Mouse (Mus musculus): ENCODE data around the gene Ust.
A peak's percentile ranks its signal among the peaks of the same experiment; 100 is the strongest.

Ust gene

DNA sequence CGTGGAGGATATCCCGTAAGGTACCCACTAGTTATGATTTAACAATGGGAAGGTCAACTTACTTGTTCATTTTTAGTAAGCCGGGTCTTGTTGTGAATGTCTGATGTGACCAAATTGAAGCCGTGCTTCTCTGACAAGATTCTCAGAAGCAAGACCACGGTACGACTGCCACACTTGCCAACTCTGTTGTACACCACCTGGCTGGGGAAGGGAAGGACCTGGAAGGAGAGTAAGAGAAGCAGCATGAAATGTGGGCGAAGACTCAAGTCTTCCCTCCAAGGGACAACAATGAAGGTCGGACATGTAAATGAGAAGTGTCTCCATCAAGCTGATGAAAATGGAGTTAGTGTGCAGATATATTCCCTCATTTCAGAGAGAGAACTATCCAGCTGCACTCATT, 188.6 kb downstream of the Ust start:
- DNase-seq (ENCODE audit: low spot score), result no peak

- peak; percentile 42 for DNase-seq (ENCODE audit: low spot score)
Measured at GRCm38 (mm10) chr10:8323304-8323765, 195.3 kb downstream of the Ust start.

- DNase-seq (ENCODE audit: low spot score), result no peak
Measured at GRCm38 (mm10) chr10:8320771-8321170, 197.9 kb downstream of the Ust start.

GRCm38 (mm10) chr10:8309435-8309834, 209.2 kb downstream of the Ust start:
- DNase-seq (ENCODE audit: low spot score), result no peak

DNA sequence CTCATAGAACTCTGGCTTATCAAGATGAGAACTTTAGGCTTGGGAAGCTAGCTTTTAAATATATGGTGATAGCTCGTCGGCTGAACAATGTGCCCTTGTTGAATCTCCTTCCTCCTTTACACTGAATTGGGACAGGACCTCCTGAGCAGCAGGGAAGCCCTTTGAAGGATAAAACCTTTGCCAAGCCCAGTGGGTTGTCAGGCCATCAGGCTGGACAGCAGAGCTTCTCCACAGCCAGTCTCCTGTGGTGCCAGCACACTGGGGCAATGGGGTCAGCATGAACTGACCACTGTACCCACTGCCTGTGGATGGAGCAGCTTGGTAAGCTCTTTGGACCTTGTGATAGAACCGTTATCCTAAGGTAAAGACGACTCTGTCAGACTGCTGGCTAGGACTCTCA, 214.4 kb downstream of the Ust start:
- DNase-seq (ENCODE audit: low spot score), result no peak

- DNase-seq (ENCODE audit: low spot score), result no peak
Measured at GRCm38 (mm10) chr10:8299166-8299565, 219.5 kb downstream of the Ust start.

DNA sequence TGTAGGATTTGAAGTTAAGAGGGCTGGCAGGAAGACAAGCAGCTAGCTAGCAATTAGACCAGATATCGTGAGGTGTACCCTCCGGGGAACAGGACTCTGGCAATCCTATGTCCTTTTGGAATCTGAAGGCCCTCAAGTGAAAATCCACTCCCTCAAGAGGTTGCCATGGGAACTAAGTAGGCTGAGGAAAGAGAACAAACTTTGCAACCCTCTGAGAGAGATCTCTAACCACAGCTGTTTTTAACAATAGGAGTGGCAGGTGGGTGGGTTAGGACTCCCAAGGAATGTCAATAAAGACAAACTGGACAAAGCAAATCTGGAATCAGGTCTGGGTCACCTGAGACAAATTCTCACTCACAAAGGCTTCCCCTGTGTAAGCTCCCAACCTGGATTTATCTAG, 221.4 kb downstream of the Ust start:
- DNase-seq (ENCODE audit: low spot score), result no peak

- no peak for DNase-seq (ENCODE audit: low spot score)
Measured at GRCm38 (mm10) chr10:8290661-8291060, 228.0 kb downstream of the Ust start.

DNA sequence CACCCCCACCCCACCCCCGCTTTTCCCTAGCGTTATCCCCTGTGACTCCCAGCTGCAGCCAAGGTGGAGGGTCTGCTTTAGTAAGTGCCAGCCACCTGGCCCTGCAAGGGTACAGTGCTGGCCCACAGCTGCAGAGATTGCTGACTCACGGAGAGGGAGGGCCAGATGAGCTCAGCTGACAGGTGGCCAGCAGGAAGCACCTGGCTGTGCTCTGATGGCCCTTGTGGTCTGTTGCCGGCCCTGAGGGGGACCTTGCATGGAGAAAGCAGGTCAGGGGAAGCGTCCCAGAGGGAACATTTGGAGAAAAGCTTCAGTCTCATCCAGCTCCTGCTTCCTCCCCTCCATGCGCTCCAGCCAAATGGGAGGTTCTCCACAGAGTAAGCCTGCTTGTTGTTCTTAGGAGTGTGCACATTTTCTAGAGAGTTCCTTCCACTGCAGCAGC, 231.3 kb downstream of the Ust start:
- DNase-seq (ENCODE audit: low spot score), result peak; percentile 14

DNA sequence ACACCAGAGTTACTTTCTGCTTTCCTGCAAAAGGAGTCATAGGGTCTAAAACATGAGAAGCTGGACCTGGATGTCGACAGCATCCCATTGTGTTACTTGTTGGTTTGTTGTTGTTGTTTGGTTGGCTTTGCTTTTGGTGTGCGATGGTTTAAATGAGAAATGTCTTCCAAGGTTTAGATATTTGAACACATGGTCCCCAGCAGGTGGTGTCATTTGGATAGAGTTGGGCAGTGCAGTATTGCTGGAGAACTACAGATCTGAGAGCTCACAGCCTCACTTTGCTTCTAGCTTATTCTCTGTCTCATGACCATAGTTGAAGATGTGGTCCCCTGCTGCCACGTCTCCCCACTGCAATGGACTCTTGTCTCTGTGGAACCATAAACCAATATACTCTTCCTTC, 234.6 kb downstream of the Ust start:
- no peak for DNase-seq (ENCODE audit: low spot score)

GRCm38 (mm10) chr10:8277094-8277493, 241.5 kb downstream of the Ust start:
- DNase-seq (ENCODE audit: low spot score), result no peak

DNA sequence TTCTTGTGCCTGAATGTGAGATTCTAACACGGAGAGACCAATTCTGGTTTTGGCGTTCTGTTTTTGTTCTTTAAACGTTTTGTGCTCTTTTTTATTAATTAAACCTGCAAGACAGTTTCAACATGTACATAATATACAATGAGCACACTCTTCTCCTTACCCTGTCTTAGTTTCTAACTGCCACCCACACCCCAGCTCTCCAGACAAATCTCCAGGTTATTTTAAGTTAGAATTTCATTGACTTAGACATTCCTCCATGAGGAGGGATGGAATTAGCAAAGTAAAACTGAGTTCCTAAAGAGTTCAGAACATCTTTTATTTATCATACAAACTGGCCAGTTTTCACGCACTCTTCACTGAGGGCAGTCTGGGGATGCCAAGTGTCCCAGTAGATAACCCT, 248.9 kb downstream of the Ust start:
- DNase-seq (ENCODE audit: low spot score), result no peak

GRCm38 (mm10) chr10:8259716-8260115, 258.9 kb downstream of the Ust start:
- no peak for DNase-seq (ENCODE audit: low spot score)

DNA sequence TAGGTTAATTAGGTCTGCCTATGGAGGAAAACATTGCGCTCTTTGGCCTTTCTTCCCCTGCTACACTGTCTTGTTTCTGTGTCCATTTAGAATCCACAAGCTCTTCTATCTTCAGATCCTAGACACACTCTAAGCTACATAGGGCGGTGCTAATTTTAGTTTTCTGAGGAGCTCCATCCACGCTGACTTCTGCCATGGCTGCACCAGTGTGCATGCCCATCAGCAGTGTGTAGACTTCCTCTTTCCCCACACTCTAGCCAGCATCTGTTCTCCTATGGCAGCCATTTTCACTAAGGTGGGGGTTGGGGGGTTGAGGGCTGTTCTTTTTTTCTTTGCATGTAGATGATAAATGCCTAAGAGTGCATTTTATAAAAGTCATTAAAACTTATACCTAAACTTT, 268.6 kb downstream of the Ust start:
- DNase-seq (ENCODE audit: low spot score), result no peak

DNA sequence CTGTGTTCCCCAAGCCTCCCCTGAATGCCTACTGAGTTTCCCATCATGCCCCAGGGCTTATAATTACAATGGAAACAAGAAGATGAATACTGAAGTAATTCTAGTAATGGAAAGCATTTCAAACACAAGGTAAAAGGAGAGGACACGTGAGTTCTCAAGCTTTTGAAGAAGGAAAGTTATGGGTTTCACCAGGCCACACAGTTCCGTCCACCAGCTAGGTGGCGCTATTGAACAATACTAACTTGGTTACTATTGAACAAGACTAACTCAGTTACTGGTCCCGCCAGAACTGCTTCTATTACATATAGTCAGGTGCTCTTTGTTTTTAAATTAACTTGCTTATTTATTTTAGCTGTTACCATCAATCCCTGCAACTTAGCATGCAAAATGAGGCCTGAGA, 276.3 kb downstream of the Ust start:
- DNase-seq (ENCODE audit: low spot score), result peak; percentile 37

GRCm38 (mm10) chr10:8240703-8241102, 277.9 kb downstream of the Ust start:
- DNase-seq (ENCODE audit: low spot score), result no peak

DNA sequence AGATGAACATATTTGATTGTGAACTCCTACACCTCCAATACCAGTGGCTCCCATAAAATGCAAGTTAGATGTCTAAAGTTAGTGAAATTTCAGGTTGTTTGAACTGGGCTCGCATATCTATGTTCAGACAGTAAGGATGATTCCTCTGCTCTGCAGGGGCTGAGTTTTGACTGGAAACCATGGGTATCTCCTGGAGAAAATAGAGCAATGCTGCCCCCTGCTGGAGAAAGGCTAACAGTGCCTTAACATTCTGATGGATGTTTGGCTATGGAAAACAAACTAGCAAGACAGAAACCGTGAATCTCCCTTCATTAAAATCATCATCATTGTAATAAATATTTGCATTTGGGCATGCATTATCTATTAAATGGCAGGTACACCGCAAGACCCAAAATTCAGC, 278.4 kb downstream of the Ust start:
- peak; percentile 58 for DNase-seq (ENCODE audit: low spot score)

GRCm38 (mm10) chr10:8236780-8237571, 281.6 kb downstream of the Ust start:
- no peak for DNase-seq (ENCODE audit: low spot score)

DNA sequence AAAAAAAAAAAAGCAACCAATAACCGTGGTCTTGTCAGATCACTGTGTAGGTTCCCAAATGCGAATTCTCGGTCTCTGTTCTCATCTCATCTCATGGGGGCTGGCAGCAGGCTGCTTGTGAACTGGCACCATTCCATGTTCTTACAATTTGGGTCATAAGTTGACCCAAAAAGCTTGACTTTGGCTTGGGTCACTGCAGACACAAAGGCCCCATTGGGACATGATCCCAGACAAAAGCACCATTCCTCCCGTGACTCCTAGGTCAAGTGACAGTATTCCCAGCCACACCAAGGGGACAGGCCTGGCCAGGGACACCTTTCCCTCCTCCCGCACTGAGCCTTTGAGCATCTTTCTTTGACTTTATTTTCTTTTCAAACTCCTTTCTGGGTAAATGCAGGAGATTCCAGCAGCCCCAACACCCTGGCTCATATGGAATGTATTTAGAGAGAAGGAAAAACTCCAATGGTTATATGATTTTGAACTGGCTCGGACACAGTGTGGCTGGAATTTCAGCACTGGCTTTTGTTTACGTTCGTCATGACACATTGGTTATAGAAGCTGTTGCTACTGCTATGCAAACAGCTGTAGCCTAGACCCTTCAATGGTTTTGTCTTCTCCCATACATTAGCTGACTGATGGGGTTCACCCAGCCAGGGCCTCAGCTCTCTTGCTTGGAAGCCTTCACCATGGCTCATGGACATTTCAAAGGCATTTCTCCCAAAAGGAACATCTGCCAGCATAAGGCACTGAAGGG, 285.3 kb downstream of the Ust start:
- no peak for DNase-seq (ENCODE audit: low spot score)

DNA sequence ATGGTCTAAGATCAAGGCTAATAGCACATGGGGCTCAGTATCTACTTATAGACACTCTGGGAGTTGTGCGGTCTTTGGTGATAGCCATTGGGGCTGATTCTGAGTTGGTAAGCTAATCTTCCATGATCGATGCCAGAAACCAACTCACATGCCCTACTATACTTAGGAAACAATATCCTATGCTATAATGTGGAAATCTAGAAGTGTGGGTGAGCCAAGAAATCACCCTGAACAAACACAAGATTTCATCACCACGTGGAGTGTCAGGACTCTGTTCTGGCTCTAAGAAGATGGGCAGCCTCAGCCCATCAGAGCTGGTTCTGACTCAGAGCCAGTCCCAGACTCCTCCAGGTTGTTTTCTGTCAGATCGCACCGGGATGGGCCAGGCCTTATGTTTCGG, 286.1 kb downstream of the Ust start:
- no peak for DNase-seq (ENCODE audit: low spot score)

DNA sequence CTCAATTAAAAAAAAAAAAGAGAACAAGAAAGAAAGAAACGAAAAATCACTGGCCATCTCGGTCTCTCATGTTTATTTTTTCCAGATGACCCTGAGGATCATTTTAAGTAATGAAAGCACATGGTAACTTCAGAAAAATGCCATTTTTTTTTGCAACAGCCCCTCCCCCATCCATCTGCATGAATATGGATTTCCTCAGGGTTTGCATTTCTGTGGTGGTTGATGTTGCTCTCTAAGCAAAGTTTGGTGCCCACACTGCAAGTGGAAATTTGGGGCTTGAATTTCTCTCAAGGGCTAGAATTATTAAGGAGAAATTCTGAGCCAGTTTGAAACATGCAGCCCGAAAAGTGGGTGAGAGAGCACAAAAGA, 290.3 kb downstream of the Ust start:
- DNase-seq (ENCODE audit: low spot score), result no peak

- no peak for DNase-seq (ENCODE audit: low spot score)
Measured at GRCm38 (mm10) chr10:8227705-8228374, 290.8 kb downstream of the Ust start.

DNA sequence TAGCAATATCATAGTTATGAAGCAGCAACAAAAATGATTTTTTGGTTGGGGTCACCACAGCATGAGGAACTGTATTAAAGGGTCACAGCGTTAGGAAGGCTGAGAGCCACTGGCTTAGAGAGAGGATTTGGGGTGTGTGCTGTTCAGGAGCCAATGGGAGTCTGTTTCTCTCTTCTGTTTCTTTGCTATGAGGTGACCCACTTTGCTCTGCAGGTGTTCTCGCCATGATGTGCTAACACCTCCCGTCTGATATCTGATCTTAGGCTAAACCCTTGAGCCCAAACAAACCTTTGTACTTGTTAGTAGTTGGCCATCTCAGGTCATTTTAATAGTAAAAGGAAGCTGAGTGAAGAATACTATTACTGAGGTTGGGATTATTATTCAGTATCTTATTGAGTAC, 292.0 kb downstream of the Ust start:
- DNase-seq (ENCODE audit: low spot score), result no peak

Data from ovary, postnatal 36 days (tissue).